Mouse (Mus musculus) lung, embryonic 16.5 days (tissue): ENCODE data around the gene 9130019O22Rik. TPM values are rescaled to one million over a fixed set of nuclear protein-coding genes. Genes with fewer than 3 reads are reported as not detected.
A peak's percentile ranks its signal among the peaks of the same experiment; 100 is the strongest.
"Not testable (repeated sequence)": the region's sequence is repeated elsewhere in the genome, so short reads cannot be mapped to it uniquely, and the experiment has no call there.

Source experiments
- ATAC-seq: fragments of 200-750 bp; cut with Nextera tagmentation; 2 replicates; pipeline ENCODE4 v1.8.0; 2017; ENCODE audit warnings: low read depth, mild to moderate bottlenecking, moderate library complexity
- H3K27ac ChIP-seq: fragments of 300-500 bp; sonication (generic); 2 replicates; pipeline ENCODE4 v1.5.1; 2014; ENCODE audit warnings: mild to moderate bottlenecking, control low read depth, low read length
- H3K27me3 ChIP-seq: fragments of 300-500 bp; sonication (generic); 2 replicates; pipeline ENCODE4 v1.6.1; 2014; ENCODE audit warnings: low read depth, low read length, mixed read lengths; ENCODE audit not compliant: control insufficient read depth, insufficient read depth
- H3K36me3 ChIP-seq: fragments of 300-500 bp; sonication (generic); 2 replicates; pipeline ENCODE4 v1.6.1; 2014; ENCODE audit warnings: low read length; ENCODE audit not compliant: control insufficient read depth, insufficient read depth
- H3K4me1 ChIP-seq: fragments of 300-500 bp; sonication (generic); replicated peaks from 2 replicates; pipeline ENCODE4 v1.6.1; 2014; ENCODE audit warnings: low read length, mixed read lengths; ENCODE audit not compliant: control insufficient read depth, insufficient read depth
- H3K4me2 ChIP-seq: fragments of 300-500 bp; sonication (generic); 2 replicates; pipeline ENCODE4 v1.6.1; 2014; ENCODE audit warnings: low read depth, low read length, control low read depth
- H3K4me3 ChIP-seq: fragments of 300-500 bp; sonication (generic); 2 replicates; pipeline ENCODE4 v1.5.1; 2014; ENCODE audit warnings: mild to moderate bottlenecking, low read length, control low read depth
- H3K9ac ChIP-seq: fragments of 300-500 bp; sonication (generic); 2 replicates; pipeline ENCODE4 v1.6.1; 2014; ENCODE audit warnings: low read length, control low read depth
- H3K9me3 ChIP-seq: fragments of 300-500 bp; sonication (generic); 2 replicates; pipeline ENCODE4 v1.6.1; 2016; ENCODE audit warnings: low read length; ENCODE audit not compliant: control insufficient read depth
- WGBS: fragments of 180-500 bp; shearing (Covaris S2); extraction: QIAGEN DNeasy Blood & Tissue Kit; methylation state at CpG from one replicate; pipeline ENCODE4 v1.1.7; 2014; 5-methylcytosine and 5-hydroxymethylcytosine counted together
- polyA plus RNA-seq: library from polyadenylated mRNA; unstranded; fragments of >200 nt; fragmentation: Nextera tagmentation; extraction: Ambion mirVana; gene quantifications from 2 replicates; pipeline ENCODE4 v1.2.1, GENCODE M21; 2015

9130019O22Rik gene
- polyA plus RNA-seq, 1 experiment from 2014 or later, result 8.0 TPM

DNA sequence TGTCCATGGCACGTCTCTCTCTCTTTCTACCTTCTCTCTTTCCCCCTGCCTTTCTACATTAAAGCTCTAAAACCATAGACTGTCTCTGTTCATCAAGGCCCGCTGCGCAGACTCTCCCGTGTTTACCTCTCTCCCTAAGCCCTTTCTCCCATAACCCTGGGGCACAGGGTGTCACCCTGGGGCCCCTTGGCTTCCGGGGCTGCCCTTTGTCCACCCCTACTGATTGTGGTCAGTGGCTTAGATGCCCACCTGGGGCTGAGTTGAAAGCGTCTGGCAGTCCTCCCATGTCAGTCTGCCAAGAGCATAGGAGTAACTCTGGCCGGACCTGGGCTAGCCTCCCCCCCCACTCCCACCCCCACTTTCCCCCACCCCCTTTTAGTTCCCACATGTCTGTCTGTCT, 3.3 kb upstream of the 9130019O22Rik start:
- no peaks in the 10 kb centered on the region for H3K27me3 ChIP-seq
- H3K9me3 ChIP-seq, result no peaks in the 10 kb centered on the region
- WGBS, result 73% methylated on average over 7 of the region's 7 CpGs
- H3K4me1 ChIP-seq, result peaks cover 8% of the 10 kb centered on the region
- no peak overlapping the region for H3K27ac ChIP-seq
- H3K36me3 ChIP-seq, result peaks cover 7% of the 10 kb centered on the region
- no peak overlapping the region for H3K4me3 ChIP-seq
- ATAC-seq, result no peak
- H3K9ac ChIP-seq, result no peak overlapping the region
- no peak overlapping the region for H3K4me2 ChIP-seq

DNA sequence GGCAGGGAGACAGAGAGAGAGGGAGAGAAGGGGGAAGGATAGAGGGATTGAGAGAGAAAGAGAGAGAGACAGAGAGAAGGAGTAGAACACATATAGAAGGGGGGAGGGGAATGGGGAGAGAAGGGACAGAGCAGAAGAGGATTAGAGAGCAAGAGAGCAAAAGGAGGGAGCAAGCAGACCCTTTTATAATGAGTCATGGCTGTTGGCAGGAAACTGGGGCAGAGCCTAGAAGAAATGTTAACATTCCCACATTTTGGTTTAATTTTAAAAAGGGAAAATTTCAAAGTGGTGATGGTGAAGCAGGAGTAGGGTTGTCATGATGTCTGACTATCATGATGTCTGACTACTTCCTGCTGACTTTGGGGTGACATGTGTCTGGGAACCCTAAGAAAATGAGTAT, 1.2 kb upstream of the 9130019O22Rik start:
- H3K4me1 ChIP-seq, H3K4me2 ChIP-seq, H3K27ac ChIP-seq, ATAC-seq, H3K4me3 ChIP-seq, H3K9me3 ChIP-seq, H3K9ac ChIP-seq, H3K27me3 ChIP-seq: not testable (repeated sequence)
- H3K36me3 ChIP-seq, result peaks cover 15% of the 10 kb centered on the region

DNA sequence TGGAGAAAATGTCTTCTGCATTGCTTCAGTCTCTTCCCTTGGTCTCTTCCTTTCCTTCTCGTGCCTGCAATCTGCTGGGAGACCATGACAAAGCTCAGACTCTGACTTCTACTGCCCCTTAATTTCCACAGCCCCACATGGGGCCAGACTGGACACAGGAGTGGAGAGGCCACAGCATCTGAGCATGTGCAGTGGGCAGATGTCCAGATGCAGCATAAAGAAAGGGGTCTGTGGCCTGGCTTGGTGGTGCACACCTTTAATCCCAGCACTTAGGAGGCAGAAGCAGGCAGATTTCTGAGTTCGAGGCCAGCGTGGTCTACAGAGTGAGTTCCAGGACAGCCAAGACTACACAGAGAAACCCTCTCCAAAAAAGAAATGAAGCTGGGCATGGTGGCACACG, 1.4 kb downstream of the 9130019O22Rik start:
- 92% methylated on average over 4 of the region's 4 CpGs for WGBS
- H3K36me3 ChIP-seq, H3K4me1 ChIP-seq, H3K9me3 ChIP-seq, H3K4me3 ChIP-seq, ATAC-seq, H3K4me2 ChIP-seq, H3K27me3 ChIP-seq, H3K9ac ChIP-seq, H3K27ac ChIP-seq: not testable (repeated sequence)

DNA sequence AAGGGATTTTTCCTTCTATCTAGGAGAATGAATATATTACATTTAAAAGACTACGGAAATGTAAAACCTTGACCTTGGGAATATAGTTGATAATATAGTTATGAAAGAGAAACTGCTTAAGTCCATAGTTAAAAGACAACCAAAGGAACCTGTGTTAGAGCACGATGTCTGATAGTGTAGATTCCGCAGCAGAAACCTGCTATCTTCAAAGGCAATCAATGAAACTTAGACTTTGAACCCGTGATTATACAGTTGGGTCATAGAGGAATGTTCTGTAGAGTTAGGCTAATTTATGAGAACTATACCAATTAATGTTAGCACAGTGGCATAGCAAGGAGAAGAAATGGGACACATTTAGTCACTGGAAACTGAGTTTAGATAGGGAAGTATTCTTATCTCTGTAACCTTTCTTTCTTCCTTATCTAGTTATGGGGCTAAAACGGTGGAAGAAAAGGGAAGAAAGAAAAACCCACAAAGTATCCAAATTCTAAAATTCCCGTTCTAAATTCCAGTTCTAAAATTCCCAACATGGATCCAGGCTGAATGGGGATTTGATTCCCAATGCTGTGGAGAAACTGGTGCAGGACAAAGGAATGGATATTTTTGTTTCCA, 8.6 kb downstream of the 9130019O22Rik start:
- 66% methylated on average over 6 of the region's 6 CpGs for WGBS
- H3K36me3 ChIP-seq, result peaks cover 5% of the 10 kb centered on the region
- no peak overlapping the region for H3K4me3 ChIP-seq
- no peaks in the 10 kb centered on the region for H3K27me3 ChIP-seq
- H3K4me1 ChIP-seq, result no peaks in the 10 kb centered on the region
- H3K9me3 ChIP-seq, result no peaks in the 10 kb centered on the region
- no peak for ATAC-seq
- H3K4me2 ChIP-seq, result no peak overlapping the region
- H3K9ac ChIP-seq, result no peak overlapping the region
- no peak overlapping the region for H3K27ac ChIP-seq

DNA sequence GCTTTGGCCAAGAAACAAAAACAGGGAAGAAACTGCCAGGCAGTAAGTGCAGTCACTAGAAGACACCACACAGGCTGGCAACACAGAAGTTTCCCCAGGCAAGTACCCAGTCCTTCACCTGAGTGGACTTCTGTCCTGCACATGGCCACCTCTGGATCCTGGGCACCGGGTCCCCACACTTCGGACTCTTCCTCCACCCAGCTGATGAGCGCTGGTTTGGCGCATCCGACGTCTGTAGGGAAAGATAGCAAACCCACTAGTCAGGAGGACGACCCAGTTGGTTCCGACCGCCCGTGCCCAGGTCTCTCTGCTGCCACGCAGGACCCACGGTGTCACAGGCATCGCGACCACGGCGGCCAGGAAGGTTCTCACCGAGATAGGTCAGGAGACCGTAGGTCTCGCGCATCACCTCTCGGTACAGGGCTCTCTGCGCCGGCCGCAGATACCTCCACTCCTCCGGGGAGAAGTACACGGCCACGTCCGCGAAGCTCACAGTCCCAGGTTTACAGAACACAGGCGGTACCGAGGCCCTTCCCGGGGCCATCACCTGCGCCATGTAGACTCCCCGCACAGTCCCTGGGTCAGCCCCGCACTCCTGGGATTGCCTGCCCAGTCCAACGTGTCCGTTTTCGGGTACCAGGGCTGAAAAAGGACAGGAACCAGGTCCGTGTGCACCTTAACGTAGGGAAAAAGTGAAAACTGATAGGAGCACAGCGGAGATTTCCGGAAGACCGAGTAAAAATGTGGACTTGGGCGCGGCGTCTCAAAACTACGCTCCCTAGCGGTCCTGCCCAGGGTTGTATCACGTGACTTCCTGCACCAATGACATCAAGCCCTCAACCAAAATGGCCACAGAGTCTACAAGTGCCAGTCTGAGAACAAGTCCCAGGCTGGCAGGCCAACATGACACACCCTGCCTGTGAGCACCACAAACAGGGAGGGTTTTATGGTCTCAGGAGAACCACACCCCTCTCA, 11.4 kb downstream of the 9130019O22Rik start, which contains the start of gene Zfp747:
Zfp747 (minus strand) TSS at position 780 of the 975 bp plus-strand sequence.
- H3K27ac ChIP-seq, result peak within 1 kb of the TSS; percentile 81
- peak within 1 kb of the TSS; percentile 65 for H3K4me2 ChIP-seq
- H3K36me3 ChIP-seq, H3K27me3 ChIP-seq, H3K4me1 ChIP-seq, H3K9me3 ChIP-seq: not testable (repeated sequence)
- H3K9ac ChIP-seq, result peak within 1 kb of the TSS; percentile 88
- ATAC-seq, result peak; percentile 97
- H3K4me3 ChIP-seq, result peak within 1 kb of the TSS; percentile 89
- 1% methylated on average over 49 of the region's 49 CpGs for whole genome bisulfite sequencing

DNA sequence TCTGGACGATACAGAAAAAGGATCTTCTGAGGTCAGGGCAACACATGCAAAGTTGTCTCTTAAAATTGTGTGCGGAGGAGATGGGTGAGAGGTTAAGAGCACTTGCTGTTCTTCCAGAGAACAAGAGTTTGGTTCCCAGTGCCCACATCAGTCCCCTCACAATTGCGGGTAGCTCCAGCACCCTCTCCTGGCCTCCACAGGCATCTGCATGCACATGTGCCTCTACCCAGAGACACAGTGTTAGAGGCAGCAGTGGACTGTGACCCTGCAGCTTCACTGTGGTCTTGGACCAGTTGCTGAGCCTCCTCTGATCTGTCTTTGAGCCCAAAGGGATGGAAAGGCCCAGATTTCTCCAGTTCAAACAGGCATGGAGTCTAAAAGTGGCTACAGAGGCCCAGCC, 15.1 kb downstream of the 9130019O22Rik start:
- H3K9ac ChIP-seq, H3K4me3 ChIP-seq, H3K9me3 ChIP-seq, H3K27me3 ChIP-seq, H3K4me2 ChIP-seq, H3K4me1 ChIP-seq, ATAC-seq, H3K36me3 ChIP-seq, H3K27ac ChIP-seq: not testable (repeated sequence)
- WGBS, result 74% methylated on average over 3 of the region's 3 CpGs

DNA sequence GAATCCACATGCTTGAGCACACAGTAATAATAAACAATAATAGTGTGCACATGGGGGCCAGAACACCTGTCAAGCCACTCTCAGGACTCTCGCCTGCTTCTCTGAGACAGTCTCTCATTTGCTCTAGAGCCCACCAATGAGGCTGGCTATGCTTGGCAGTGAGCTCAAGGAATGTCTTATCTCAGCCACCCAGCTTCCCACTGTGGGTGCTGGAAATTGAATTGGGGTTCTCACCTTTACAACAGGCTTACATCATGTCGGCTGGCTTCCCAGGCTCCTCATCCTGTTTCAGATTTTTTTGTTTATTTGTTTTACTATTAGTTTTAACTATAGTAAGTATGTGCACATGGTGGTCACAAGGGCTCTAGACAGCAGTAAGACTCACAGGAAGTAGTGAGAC, 15.8 kb downstream of the 9130019O22Rik start:
- Histone ChIP-seq H3K4me2 (no peak overlapping the region), H3K4me3 (no peak overlapping the region), H3K27me3 (no peaks in the 10 kb centered on the region), H3K4me1 (no peaks in the 10 kb centered on the region), H3K36me3 (peaks cover 5% of the 10 kb centered on the region), H3K27ac (no peak overlapping the region), H3K9me3 (no peaks in the 10 kb centered on the region), H3K9ac (no peak overlapping the region)
- no peak for ATAC-seq
- whole genome bisulfite sequencing, result 62% methylated on average over 2 of the region's 2 CpGs

DNA sequence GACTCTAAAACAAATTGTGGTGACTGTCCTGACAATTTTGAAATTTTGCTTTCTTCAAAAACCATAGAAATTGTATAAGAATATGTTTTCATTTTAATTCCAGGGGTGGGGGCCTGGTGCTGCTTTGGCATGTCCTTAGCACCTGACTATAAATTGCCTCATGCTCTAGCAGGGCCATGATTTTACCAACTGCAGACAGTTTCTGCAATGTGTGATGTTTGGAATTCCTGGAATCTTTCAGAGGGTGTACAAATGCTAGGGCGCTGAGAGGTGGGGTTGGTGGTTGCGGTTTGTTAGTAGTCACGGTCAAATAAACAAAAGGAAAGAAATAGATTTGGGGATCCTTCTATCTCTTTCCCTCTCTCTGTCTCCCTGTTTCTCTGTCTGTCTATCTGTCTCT, 20.7 kb downstream of the 9130019O22Rik start:
- H3K4me1 ChIP-seq, result peaks cover 4% of the 10 kb centered on the region; the same call in 1 of the 2 replicates
- 69% methylated on average over 3 of the region's 3 CpGs for WGBS
- peaks cover 3% of the 10 kb centered on the region; the same call in 1 of the 2 replicates for H3K27me3 ChIP-seq

DNA sequence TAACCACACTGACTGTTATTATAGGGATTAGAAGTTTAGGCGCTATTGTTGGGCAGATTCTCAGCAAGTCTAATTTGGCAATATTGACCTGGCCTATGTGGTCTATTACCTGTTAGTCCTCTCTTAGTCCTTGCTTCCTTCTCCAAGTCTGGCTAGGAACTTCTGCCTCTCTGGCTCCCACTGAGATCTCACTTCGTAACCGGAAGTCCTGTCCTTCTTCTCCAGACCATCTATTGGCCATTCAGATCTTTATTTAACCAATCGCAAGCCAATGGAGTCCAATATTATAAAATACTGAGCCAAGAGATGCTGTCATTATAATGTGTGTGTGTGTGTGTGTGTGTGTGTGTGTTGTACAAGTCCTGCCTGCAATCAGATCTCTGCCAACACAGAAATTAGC, 22.8 kb downstream of the 9130019O22Rik start:
- Histone ChIP-seq H3K9me3 (no peaks in the 10 kb centered on the region), H3K9ac (peak overlapping the region; percentile 73; the same call in 1 of the 2 replicates), H3K4me3 (peak overlapping the region; percentile 51), H3K27ac (no peak overlapping the region), H3K27me3 (peaks cover 3% of the 10 kb centered on the region; the same call in 1 of the 2 replicates), H3K36me3 (no peaks in the 10 kb centered on the region), H3K4me1 (peaks cover 4% of the 10 kb centered on the region; the same call in 1 of the 2 replicates), H3K4me2 (peak overlapping the region; percentile 83)
- 50% methylated on average over 4 of the region's 4 CpGs for WGBS
- ATAC-seq, result 0 out of 2 replicates have a peak, but pooled peaks have one; percentile 45

More for the DNA sequence above, 20.7 kb downstream of the 9130019O22Rik start:
- H3K9me3 ChIP-seq, result no peaks in the 10 kb centered on the region
- H3K4me2 ChIP-seq, result no peak overlapping the region
- no peak overlapping the region for H3K9ac ChIP-seq
- no peak overlapping the region for H3K4me3 ChIP-seq
- H3K27ac ChIP-seq, result no peak overlapping the region
- no peaks in the 10 kb centered on the region for H3K36me3 ChIP-seq
- no peak for ATAC-seq
